Mouse (Mus musculus) MEL (cell line): Measurements from ENCODE around the gene Smagp.

Source experiments
- CHD1 ChIP-seq: IDR thresholded peaks from 2 replicates; pipeline ENCODE4 v1.6.1; 2012; ENCODE audit warnings: low read depth, mild to moderate bottlenecking, inconsistent platforms, low read length, improper control_type of control experiment
- CTCF ChIP-seq, 3 experiments: IDR thresholded peaks in 2 of 3; conservative IDR thresholded peaks in 1 of 3; 2 replicates each; pipeline ENCODE4 v1.5.1; 2011 to 2012; ENCODE audit warnings: low read length in 3 of 3, low read depth in 2 of 3, mild to moderate bottlenecking in 2 of 3, improper control_type of control experiment in 1 of 3, inconsistent platforms in 1 of 3, mixed read lengths in 1 of 3, moderate library complexity in 1 of 3; ENCODE audit not compliant: control insufficient read depth in 1 of 3, insufficient read depth in 1 of 3, poor library complexity in 1 of 3, severe bottlenecking in 1 of 3
- EP300 ChIP-seq, 2 experiments: IDR thresholded peaks; 2 replicates each; pipeline ENCODE4 v1.6.1; 2011; ENCODE audit warnings: improper control_type of control experiment in 2 of 2, low read length in 2 of 2, low read depth in 1 of 2, mild to moderate bottlenecking in 1 of 2
- ETS1 ChIP-seq: IDR thresholded peaks from 2 replicates; pipeline ENCODE4 v1.6.1; 2012; ENCODE audit warnings: low read depth, mild to moderate bottlenecking, inconsistent platforms, low read length, improper control_type of control experiment, moderate library complexity
- GABPA ChIP-seq: IDR thresholded peaks from 2 replicates; pipeline ENCODE4 v1.6.1; 2012; ENCODE audit warnings: low read depth, mild to moderate bottlenecking, inconsistent platforms, low read length, improper control_type of control experiment, moderate library complexity
- GATA1 ChIP-seq: IDR thresholded peaks from 2 replicates; pipeline ENCODE4 v1.6.1; 2011; ENCODE audit warnings: low read depth, low read length, improper control_type of control experiment
- MAZ ChIP-seq: IDR thresholded peaks from 2 replicates; pipeline ENCODE4 v1.6.1; 2012; ENCODE audit warnings: low read depth, mild to moderate bottlenecking, inconsistent platforms, low read length, improper control_type of control experiment
- POLR2A ChIP-seq, 2 experiments: IDR thresholded peaks; 2 replicates each; pipeline ENCODE4 v1.6.1; 2011 to 2012; ENCODE audit warnings: low read length in 2 of 2, mild to moderate bottlenecking in 2 of 2, control low read depth in 1 of 2, improper control_type of control experiment in 1 of 2, low read depth in 1 of 2, moderate library complexity in 1 of 2; ENCODE audit not compliant: control insufficient read depth in 1 of 2, insufficient read depth in 1 of 2, poor library complexity in 1 of 2
- POLR2AphosphoS5 ChIP-seq: IDR thresholded peaks from 2 replicates; pipeline ENCODE4 v1.6.1; 2012; ENCODE audit warnings: low read depth, borderline replicate concordance, mild to moderate bottlenecking, inconsistent platforms, low read length, moderate library complexity, mixed read lengths
- ZNF384 ChIP-seq: IDR thresholded peaks from 2 replicates; pipeline ENCODE4 v1.6.1; 2012; ENCODE audit warnings: low read depth, mild to moderate bottlenecking, inconsistent platforms, low read length, improper control_type of control experiment

GRCm38 (mm10) chr15:100670833-100671232, 34.1 kb upstream of the Smagp start:
- TF ChIP-seq ZNF384 (no peak), MAZ (no peak), CHD1 (no peak), CTCF (IDR thresholded peaks at IDR 0.05 in 2 of 3, conservative IDR thresholded peaks at IDR 0.05 in 1 of 3; ENCODE audit: control insufficient read depth in 1 of 3, insufficient read depth in 1 of 3, low read depth in 2 of 3, low read length in 3 of 3, poor library complexity in 1 of 3, severe bottlenecking in 1 of 3) (no peak), ETS1 (no peak), POLR2A (IDR thresholded peaks at IDR 0.05; ENCODE audit: control insufficient read depth in 1 of 2, insufficient read depth in 1 of 2, low read depth in 1 of 2, low read length in 2 of 2, poor library complexity in 1 of 2) (no peak), GATA1 (no peak), GABPA (no peak), EP300 (IDR thresholded peaks at IDR 0.05; ENCODE audit: low read depth in 1 of 2, low read length in 2 of 2) (no peak), POLR2AphosphoS5 (no peak)
